Mouse (Mus musculus) spleen, postnatal 36 days (tissue): Measurements from ENCODE around the gene Birc7.

Experiments used
- DNase-seq, 2 experiments: peaks; one replicate each; pipeline ENCODE4 v3.0.0; 2022; ENCODE audit warnings: low spot score in 2 of 2, mixed read lengths in 1 of 2

Gene Birc7

DNA sequence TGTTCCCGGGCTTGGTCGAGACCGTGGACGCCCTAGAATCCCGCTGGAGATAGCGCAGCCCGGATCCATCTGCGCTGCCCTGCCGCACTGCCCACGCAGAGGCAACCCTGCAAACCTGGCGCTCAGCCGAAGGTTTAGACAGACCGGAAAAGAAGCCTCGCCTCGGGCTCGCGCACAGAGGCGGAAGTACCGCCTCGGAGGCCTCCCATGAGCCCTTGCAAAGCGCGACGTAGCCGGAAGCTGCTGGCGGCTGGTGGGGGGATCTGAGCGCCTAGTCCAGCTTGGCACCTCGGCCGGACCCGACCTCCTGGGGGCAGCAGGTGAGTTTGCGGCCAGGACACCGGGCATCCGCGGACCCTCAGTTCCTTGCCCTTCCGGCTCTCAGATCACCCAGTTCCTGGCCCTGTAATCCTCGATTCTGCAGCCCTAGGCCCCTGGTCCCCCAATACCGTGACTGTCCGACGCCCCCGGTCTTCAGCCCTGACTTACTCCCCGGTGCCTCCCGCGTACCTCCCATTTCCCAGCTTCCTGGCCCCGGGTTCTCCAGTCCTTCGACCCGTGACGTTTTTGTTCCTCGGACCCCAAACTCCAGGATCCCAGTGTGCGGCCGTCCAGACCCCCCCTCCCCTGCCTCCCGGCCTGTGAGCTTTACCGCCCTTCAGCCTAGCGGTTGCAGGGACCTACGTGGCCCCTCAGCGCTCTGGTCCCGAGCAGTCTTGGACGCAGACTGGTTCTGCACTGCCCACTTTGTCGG is 38.4 kb downstream of the Birc7 start, which contains the start of gene Arfgap1:
Arfgap1 (plus strand) TSS at position 216 of the 754 bp plus-strand sequence.
- peak; percentile 89 to 90 for DNase-seq

DNA sequence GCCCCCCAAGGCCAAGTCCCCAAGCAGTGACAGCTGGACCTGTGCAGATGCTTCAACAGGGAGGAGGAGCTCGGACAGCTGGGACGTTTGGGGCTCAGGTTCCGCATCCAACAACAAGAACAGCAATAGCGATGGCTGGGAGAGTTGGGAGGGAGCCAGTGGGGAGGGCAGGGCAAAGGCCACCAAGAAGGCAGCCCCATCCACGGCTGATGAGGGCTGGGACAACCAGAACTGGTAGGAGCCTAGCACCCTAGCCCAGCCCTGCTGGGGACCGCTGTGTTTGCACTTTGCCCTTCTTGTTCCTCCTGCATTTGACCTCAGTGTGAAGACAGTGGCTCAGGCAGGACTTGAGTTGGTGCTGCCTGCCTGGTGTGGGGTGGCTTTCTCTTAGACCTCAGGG is 52.3 kb downstream of the Birc7 start:
- DNase-seq, result no peak
